Mouse (Mus musculus): ENCODE results near the gene Traf4. TPM values are rescaled to one million over a fixed set of nuclear protein-coding genes. Genes with fewer than 3 reads are reported as not detected.
"Not testable (repeated sequence)": the region's sequence is repeated elsewhere in the genome, so short reads cannot be mapped to it uniquely, and the experiment has no call there.

The Traf4 gene
- polyA plus RNA-seq, 1 experiment from 2014 or later, result 79.7 TPM

- no peak for ATAC-seq (ENCODE audit: low FRiP score)
- Histone ChIP-seq H3K27me3 (ENCODE audit: control insufficient read depth, insufficient read depth, low read length) (no peaks in the 10 kb centered on the region), H3K4me2 (no peak overlapping the region), H3K36me3 (ENCODE audit: control insufficient read depth, insufficient read depth, low read length) (no peaks in the 10 kb centered on the region), H3K9me3 (ENCODE audit: control insufficient read depth, low read length) (no peaks in the 10 kb centered on the region), H3K27ac (ENCODE audit: low read depth, low read length) (no peak overlapping the region), H3K4me1 (ENCODE audit: control insufficient read depth, insufficient read depth, low read length) (no peaks in the 10 kb centered on the region), H3K4me3 (ENCODE audit: low read depth, low read length) (no peak overlapping the region), H3K9ac (ENCODE audit: low read length) (no peak overlapping the region)
- no peak for DNase-seq (ENCODE audit: low spot score, missing footprints)
- WGBS, result 89% methylated on average over 3 of the region's 3 CpGs
Observed at GRCm38 (mm10) chr11:78138023-78138422, 27.4 kb downstream of the Traf4 start.

- no peak for ATAC-seq (ENCODE audit: low FRiP score)
- WGBS, result 75% methylated on average over 4 of the region's 4 CpGs
- H3K27me3 ChIP-seq (ENCODE audit: control insufficient read depth, insufficient read depth, low read length), result no peaks in the 10 kb centered on the region
- DNase-seq (ENCODE audit: low spot score, missing footprints), result no peak
- no peak overlapping the region for H3K27ac ChIP-seq (ENCODE audit: low read depth, low read length)
- no peaks in the 10 kb centered on the region for H3K36me3 ChIP-seq (ENCODE audit: control insufficient read depth, insufficient read depth, low read length)
- no peak overlapping the region for H3K4me3 ChIP-seq (ENCODE audit: low read depth, low read length)
- no peaks in the 10 kb centered on the region for H3K9me3 ChIP-seq (ENCODE audit: control insufficient read depth, low read length)
- no peak overlapping the region for H3K4me2 ChIP-seq
- no peaks in the 10 kb centered on the region for H3K4me1 ChIP-seq (ENCODE audit: control insufficient read depth, insufficient read depth, low read length)
- H3K9ac ChIP-seq (ENCODE audit: low read length), result no peak overlapping the region
Observed at GRCm38 (mm10) chr11:78137584-78137983, 27.8 kb downstream of the Traf4 start.

DNA sequence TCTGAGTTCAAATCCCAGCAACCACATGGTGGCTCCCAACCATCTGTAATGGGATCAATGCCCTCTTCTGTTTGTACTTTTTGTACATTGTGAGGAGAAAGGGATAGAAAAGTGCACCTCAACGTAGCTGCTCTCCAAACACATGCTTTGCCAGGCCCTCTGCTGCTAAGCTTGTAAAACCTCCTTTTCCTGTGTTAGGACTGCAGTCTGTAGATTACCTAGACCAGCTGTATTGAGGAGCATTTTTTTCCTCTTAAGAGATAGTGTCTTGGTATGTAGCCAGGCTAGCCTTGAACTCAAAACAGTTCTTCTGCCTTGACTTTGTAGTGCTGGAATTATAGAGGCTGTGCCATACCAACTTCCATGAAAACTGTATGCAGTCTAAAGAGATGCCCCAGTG, 29.3 kb downstream of the Traf4 start:
- H3K27me3 ChIP-seq (ENCODE audit: control insufficient read depth, insufficient read depth, low read length), result no peaks in the 10 kb centered on the region
- no peak for ATAC-seq (ENCODE audit: low FRiP score)
- H3K9me3 ChIP-seq (ENCODE audit: control insufficient read depth, low read length), result no peaks in the 10 kb centered on the region
- H3K4me3 ChIP-seq (ENCODE audit: low read depth, low read length), result no peak overlapping the region
- H3K9ac ChIP-seq (ENCODE audit: low read length), result no peak overlapping the region
- no peak overlapping the region for H3K4me2 ChIP-seq
- no peaks in the 10 kb centered on the region for H3K36me3 ChIP-seq (ENCODE audit: control insufficient read depth, insufficient read depth, low read length)
- 68% methylated on average over 1 of the region's 1 CpGs for WGBS
- H3K4me1 ChIP-seq (ENCODE audit: control insufficient read depth, insufficient read depth, low read length), result no peaks in the 10 kb centered on the region
- no peak for DNase-seq (ENCODE audit: low spot score, missing footprints)
- no peak overlapping the region for H3K27ac ChIP-seq (ENCODE audit: low read depth, low read length)

- H3K27me3 ChIP-seq (ENCODE audit: control insufficient read depth, insufficient read depth, low read length); DNase-seq (ENCODE audit: low spot score, missing footprints); H3K9me3 ChIP-seq (ENCODE audit: control insufficient read depth, low read length); H3K9ac ChIP-seq (ENCODE audit: low read length); H3K4me3 ChIP-seq (ENCODE audit: low read depth, low read length); H3K4me2 ChIP-seq; ATAC-seq (ENCODE audit: low FRiP score); H3K27ac ChIP-seq (ENCODE audit: low read depth, low read length); H3K36me3 ChIP-seq (ENCODE audit: control insufficient read depth, insufficient read depth, low read length); H3K4me1 ChIP-seq (ENCODE audit: control insufficient read depth, insufficient read depth, low read length): not testable (repeated sequence)
- WGBS, result 92% methylated on average over 7 of the region's 7 CpGs
Observed at GRCm38 (mm10) chr11:78135314-78135713, 30.1 kb downstream of the Traf4 start.

DNA sequence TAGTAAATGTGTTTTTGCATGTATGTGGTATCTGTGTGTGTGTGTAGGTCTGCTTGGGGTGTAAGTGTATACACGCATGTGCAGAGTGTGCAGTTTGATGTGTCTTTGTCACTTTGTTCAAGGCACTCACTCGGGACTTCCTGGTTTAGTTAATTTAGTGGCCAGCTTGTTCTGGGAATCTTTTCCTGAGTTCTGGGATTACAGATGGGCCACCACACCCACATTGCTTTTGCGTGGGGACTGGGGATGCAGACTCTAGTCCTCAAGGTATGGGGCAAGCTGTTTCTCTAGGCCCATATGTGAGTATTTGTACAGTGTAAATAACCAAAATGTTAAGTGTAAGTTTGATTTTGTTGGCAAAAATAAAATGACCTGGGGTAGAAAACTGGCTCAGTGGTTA, 31.0 kb downstream of the Traf4 start:
- no peak for DNase-seq (ENCODE audit: low spot score, missing footprints)

DNA sequence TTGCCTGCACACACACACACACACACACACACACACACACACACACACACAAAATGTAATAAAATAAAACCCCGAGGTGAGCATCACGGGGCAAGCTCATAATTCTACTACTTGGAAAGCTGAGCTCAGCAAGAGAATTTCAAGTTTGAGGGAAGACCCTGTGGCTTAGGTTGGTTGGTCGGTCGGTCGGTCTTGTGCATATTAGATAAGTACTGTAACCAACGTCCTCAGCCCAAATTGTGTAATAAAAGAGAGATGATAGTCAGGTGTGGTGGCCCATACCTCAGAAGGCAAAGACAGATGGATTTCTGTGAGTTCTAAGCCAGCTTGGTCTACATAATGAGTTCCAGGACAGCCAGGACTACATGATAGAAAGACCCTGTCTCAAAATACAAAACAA, 31.5 kb downstream of the Traf4 start:
- no peak for DNase-seq (ENCODE audit: low spot score, missing footprints)
- H3K27me3 ChIP-seq (ENCODE audit: control insufficient read depth, insufficient read depth, low read length), result no peaks in the 10 kb centered on the region
- no peak overlapping the region for H3K9ac ChIP-seq (ENCODE audit: low read length)
- no peaks in the 10 kb centered on the region for H3K36me3 ChIP-seq (ENCODE audit: control insufficient read depth, insufficient read depth, low read length)
- no peaks in the 10 kb centered on the region for H3K9me3 ChIP-seq (ENCODE audit: control insufficient read depth, low read length)
- H3K4me1 ChIP-seq (ENCODE audit: control insufficient read depth, insufficient read depth, low read length), result no peaks in the 10 kb centered on the region
- 90% methylated on average over 6 of the region's 6 CpGs for WGBS
- H3K27ac ChIP-seq (ENCODE audit: low read depth, low read length), result no peak overlapping the region
- H3K4me3 ChIP-seq (ENCODE audit: low read depth, low read length), result no peak overlapping the region
- no peak for ATAC-seq (ENCODE audit: low FRiP score)
- H3K4me2 ChIP-seq, result no peak overlapping the region

More for the DNA sequence above, 31.0 kb downstream of the Traf4 start:
- Histone ChIP-seq H3K4me1 (ENCODE audit: control insufficient read depth, insufficient read depth, low read length) (no peaks in the 10 kb centered on the region), H3K9me3 (ENCODE audit: control insufficient read depth, low read length) (no peaks in the 10 kb centered on the region), H3K4me3 (ENCODE audit: low read depth, low read length) (no peak overlapping the region), H3K9ac (ENCODE audit: low read length) (no peak overlapping the region), H3K27ac (ENCODE audit: low read depth, low read length) (no peak overlapping the region), H3K4me2 (no peak overlapping the region), H3K27me3 (ENCODE audit: control insufficient read depth, insufficient read depth, low read length) (no peaks in the 10 kb centered on the region), H3K36me3 (ENCODE audit: control insufficient read depth, insufficient read depth, low read length) (no peaks in the 10 kb centered on the region)
- 95% methylated on average over 3 of the region's 3 CpGs for WGBS
- ATAC-seq (ENCODE audit: low FRiP score), result no peak

DNA sequence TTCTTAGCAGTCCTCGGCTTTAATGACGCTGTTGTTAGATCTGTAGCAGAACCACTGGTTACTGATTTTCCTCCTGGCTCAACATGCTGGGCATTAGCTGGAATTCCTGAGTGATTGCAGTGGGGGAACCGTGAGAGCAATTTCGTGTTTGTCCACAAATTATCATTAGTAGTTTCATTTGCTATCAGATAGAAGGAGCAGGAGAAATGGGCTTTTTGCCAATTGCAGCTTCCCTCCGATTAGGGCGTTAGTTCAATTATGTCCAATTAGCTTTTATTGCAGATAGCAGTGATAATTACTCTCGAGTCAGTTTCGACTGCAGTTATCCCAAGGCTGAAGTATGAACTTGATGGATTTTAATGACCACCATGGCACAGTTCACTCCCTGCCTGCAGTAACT, 35.9 kb downstream of the Traf4 start:
- no peak overlapping the region for H3K27ac ChIP-seq (ENCODE audit: low read depth, low read length)
- no peak overlapping the region for H3K4me3 ChIP-seq (ENCODE audit: low read depth, low read length)
- no peak overlapping the region for H3K4me2 ChIP-seq
- no peak overlapping the region for H3K9ac ChIP-seq (ENCODE audit: low read length)
- WGBS, result 93% methylated on average over 8 of the region's 8 CpGs
- ATAC-seq (ENCODE audit: low FRiP score) (no peak), DNase-seq (ENCODE audit: low spot score, missing footprints) (no peak)
- no peaks in the 10 kb centered on the region for H3K4me1 ChIP-seq (ENCODE audit: control insufficient read depth, insufficient read depth, low read length)
- no peaks in the 10 kb centered on the region for H3K27me3 ChIP-seq (ENCODE audit: control insufficient read depth, insufficient read depth, low read length)
- H3K36me3 ChIP-seq (ENCODE audit: control insufficient read depth, insufficient read depth, low read length), result no peaks in the 10 kb centered on the region
- no peaks in the 10 kb centered on the region for H3K9me3 ChIP-seq (ENCODE audit: control insufficient read depth, low read length)

DNA sequence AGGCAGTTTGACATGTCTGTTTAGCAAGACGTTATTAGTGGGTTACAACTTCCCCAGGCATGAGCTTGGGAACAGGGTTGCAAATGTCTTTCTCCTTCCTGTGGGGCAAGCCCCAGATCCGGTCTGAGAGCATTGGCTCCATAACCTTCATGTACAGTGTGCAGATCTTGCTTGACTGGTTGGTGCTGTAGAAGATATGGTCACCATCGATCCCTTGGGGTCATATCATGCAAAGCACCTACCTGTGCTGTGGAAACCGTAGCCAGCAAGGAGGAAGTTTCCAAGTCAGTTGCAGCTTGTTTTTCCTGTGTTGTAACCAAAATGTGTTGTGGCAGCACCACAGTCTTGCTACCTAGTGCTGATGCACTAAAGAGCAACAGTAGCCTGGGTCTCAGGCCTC, 38.6 kb downstream of the Traf4 start:
- WGBS, result 82% methylated on average over 4 of the region's 4 CpGs
- H3K4me1 ChIP-seq (ENCODE audit: control insufficient read depth, insufficient read depth, low read length), result no peaks in the 10 kb centered on the region
- H3K27ac ChIP-seq (ENCODE audit: low read depth, low read length), result no peak overlapping the region
- no peaks in the 10 kb centered on the region for H3K27me3 ChIP-seq (ENCODE audit: control insufficient read depth, insufficient read depth, low read length)
- ATAC-seq (ENCODE audit: low FRiP score) (no peak), DNase-seq (ENCODE audit: low spot score, missing footprints) (no peak)
- H3K4me3 ChIP-seq (ENCODE audit: low read depth, low read length), result no peak overlapping the region
- no peak overlapping the region for H3K4me2 ChIP-seq
- no peaks in the 10 kb centered on the region for H3K36me3 ChIP-seq (ENCODE audit: control insufficient read depth, insufficient read depth, low read length)
- no peak overlapping the region for H3K9ac ChIP-seq (ENCODE audit: low read length)
- H3K9me3 ChIP-seq (ENCODE audit: control insufficient read depth, low read length), result no peaks in the 10 kb centered on the region

GRCm38 (mm10) chr11:78125691-78126090, 39.7 kb downstream of the Traf4 start:
- DNase-seq (ENCODE audit: low spot score, missing footprints), result no peak
- no peak overlapping the region for H3K4me2 ChIP-seq
- no peaks in the 10 kb centered on the region for H3K27me3 ChIP-seq (ENCODE audit: control insufficient read depth, insufficient read depth, low read length)
- H3K36me3 ChIP-seq (ENCODE audit: control insufficient read depth, insufficient read depth, low read length), result no peaks in the 10 kb centered on the region
- H3K9ac ChIP-seq (ENCODE audit: low read length), result no peak overlapping the region
- H3K9me3 ChIP-seq (ENCODE audit: control insufficient read depth, low read length), result no peaks in the 10 kb centered on the region
- no peaks in the 10 kb centered on the region for H3K4me1 ChIP-seq (ENCODE audit: control insufficient read depth, insufficient read depth, low read length)
- WGBS, result 86% methylated on average over 6 of the region's 6 CpGs
- H3K4me3 ChIP-seq (ENCODE audit: low read depth, low read length), result no peak overlapping the region
- H3K27ac ChIP-seq (ENCODE audit: low read depth, low read length), result no peak overlapping the region
- ATAC-seq (ENCODE audit: low FRiP score), result no peak

GRCm38 (mm10) chr11:78123782-78124181, 41.6 kb downstream of the Traf4 start:
- Histone ChIP-seq H3K4me1 (ENCODE audit: control insufficient read depth, insufficient read depth, low read length) (no peaks in the 10 kb centered on the region), H3K4me2 (no peak overlapping the region), H3K9ac (ENCODE audit: low read length) (no peak overlapping the region), H3K27me3 (ENCODE audit: control insufficient read depth, insufficient read depth, low read length) (no peaks in the 10 kb centered on the region), H3K27ac (ENCODE audit: low read depth, low read length) (no peak overlapping the region), H3K36me3 (ENCODE audit: control insufficient read depth, insufficient read depth, low read length) (no peaks in the 10 kb centered on the region), H3K9me3 (ENCODE audit: control insufficient read depth, low read length) (no peaks in the 10 kb centered on the region), H3K4me3 (ENCODE audit: low read depth, low read length) (no peak overlapping the region)
- DNase-seq (ENCODE audit: low spot score, missing footprints) (no peak), ATAC-seq (ENCODE audit: low FRiP score) (no peak)
